Mouse (Mus musculus) layer of hippocampus, postnatal 25 days (tissue): ENCODE measurements around the gene Cd2bp2. TPM values are rescaled to one million over a fixed set of nuclear protein-coding genes. Genes with fewer than 3 reads are reported as not detected.
"Not testable (repeated sequence)": the region's sequence is repeated elsewhere in the genome, so short reads cannot be mapped to it uniquely, and the experiment has no call there.

ENCODE experiments used
- DNase-seq, 2 experiments: peaks; one replicate each; pipeline ENCODE4 v3.0.0; 2022; ENCODE audit warnings: mixed read lengths in 2 of 2, low spot score in 1 of 2; ENCODE audit errors: extremely low spot score in 1 of 2
- total RNA-seq, 2 experiments: library from RNA; stranded (reverse); gene quantifications; 2 replicates each; pipeline ENCODE4 v1.2.3; 2021

The Cd2bp2 gene
- total RNA-seq, 2 experiments from 2014 or later: 92.1 to 95.7 TPM

- no peak for DNase-seq
Observed at GRCm38 (mm10) chr7:127194011-127194632, 1.7 kb downstream of the Cd2bp2 start.

- no peak for DNase-seq
Observed at GRCm38 (mm10) chr7:127192989-127193388, 2.9 kb downstream of the Cd2bp2 start.

DNA sequence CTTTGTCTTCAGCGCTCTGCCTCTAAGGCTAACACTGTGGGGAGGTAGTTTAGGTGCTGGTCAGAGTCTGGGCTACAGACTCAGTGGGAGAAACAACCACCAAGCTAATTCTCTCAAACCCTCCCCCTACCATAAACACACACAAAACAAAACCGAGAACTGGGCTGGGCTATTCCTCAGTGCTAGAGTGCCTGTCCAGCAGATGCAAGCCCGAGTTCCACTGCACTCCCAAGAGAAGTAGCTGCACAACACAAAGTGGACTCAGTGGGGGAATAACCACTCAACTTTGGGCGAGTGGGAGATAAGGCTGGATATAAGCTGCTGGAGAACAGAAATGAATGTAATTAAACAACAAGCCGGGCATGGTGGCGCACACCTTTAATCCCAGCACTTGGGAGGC, 5.2 kb downstream of the Cd2bp2 start:
- DNase-seq: no peak

GRCm38 (mm10) chr7:127188305-127189276, 7.3 kb downstream of the Cd2bp2 start:
- no peak for DNase-seq

DNA sequence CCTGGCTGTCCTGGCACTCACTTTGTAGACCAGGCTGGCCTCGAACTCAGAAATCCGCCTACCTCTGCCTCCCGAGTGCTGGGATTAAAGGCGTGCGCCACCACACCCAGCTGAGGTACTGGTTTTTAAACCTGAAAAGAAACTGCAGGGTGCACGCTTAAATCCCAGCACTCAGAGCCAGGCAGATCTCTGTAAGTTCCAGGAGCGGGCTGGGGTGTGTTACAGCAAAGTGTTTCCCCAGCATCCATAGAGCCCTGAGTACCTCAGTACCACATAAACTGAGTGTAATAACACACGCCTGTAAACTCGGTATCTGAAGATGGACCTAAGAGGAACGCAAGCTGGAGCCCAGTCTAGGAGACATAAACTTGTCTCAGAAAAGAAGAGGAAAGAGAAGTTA, 8.5 kb downstream of the Cd2bp2 start:
- DNase-seq: no peak

- no peak for DNase-seq
Observed at GRCm38 (mm10) chr7:127185601-127186000, 10.2 kb downstream of the Cd2bp2 start.

DNA sequence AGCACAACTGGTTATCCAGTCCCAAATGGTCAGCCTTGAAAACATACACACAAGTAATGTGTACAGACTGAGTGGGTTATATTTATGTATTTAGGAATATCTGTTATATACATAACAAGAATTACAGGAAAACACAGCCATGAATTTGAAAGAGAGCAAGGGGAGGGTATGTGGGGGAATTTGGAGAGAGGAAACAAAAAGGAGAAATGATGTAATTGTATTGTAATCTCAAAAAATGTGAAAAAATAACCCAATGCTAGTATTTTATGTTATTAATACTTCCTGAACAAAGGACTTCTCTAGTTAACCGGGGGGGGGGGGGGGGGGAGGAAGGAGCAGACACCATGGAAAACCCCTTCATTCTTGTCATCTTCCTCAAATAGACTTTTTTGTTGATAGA, 11.1 kb downstream of the Cd2bp2 start:
- no peak for DNase-seq

- no peak for DNase-seq
Observed at GRCm38 (mm10) chr7:127183828-127184227, 12.0 kb downstream of the Cd2bp2 start.

DNA sequence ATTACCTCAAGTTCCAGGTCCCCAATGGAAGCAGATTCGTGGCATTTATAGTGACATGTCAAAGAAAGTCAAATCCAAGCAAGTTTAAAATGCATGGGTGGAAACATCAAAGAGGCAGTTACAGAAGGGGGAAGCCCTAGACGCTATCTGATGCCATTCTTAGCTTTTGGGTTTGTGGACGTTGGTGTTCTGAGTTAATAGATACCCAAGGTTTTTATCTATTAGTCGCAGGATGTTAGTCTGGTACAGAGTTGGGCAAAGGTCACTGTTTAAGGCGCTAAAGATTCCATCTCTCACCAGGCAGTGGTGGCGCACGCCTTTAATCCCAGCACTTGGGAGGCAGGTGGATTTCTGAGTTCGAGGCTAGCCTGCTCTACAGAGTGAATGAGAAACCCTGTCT, 12.5 kb downstream of the Cd2bp2 start:
- no peak for DNase-seq

GRCm38 (mm10) chr7:127181724-127182123, 14.1 kb downstream of the Cd2bp2 start:
- not testable (repeated sequence) for DNase-seq

DNA sequence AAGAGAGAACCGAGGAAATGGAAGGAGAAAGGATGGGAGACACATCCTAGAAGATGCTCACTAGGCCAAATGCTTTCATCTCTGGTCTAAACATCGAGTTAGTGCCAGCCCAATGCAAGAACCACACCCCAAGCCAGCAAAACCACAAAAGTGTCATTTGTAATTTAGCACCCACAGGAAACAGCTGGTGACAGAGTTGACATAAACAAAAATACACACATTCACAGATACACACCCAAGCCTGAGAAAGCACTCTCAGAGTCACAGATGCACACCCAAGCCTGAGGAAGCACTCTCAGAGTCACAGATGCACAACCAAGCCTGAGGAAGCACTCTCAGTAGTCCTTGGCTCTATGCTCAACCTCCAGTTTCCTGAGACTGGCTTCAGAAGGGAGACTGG, 15.1 kb downstream of the Cd2bp2 start:
- no peak for DNase-seq

DNA sequence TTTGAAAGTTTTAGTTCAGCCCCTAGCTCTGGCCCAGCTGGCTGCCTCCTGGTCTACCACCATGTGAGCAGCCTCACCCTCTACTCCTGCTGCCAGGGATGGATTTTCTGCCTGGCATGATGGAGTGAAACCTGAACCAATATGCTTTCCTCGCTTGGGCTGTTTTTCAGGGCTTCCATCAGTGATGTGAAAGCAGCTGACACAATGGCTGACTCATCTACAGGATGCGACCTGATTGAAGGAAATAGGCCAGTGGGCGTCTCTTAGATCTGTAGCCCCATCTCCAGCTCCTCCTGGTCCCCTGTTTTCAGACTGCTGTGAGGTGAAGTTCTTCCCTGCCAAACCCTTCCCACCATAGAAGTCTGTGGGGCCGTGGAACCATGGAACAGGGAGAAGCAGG, 18.9 kb downstream of the Cd2bp2 start:
- no peak for DNase-seq

- no peak for DNase-seq
Observed at GRCm38 (mm10) chr7:127166501-127166900, 29.3 kb downstream of the Cd2bp2 start.

GRCm38 (mm10) chr7:127165607-127166493, 30.0 kb downstream of the Cd2bp2 start:
- no peak for DNase-seq

GRCm38 (mm10) chr7:127164002-127164401, 31.8 kb downstream of the Cd2bp2 start:
- no peak for DNase-seq

- DNase-seq: no peak
Observed at GRCm38 (mm10) chr7:127162546-127162945, 33.3 kb downstream of the Cd2bp2 start.

- no peak for DNase-seq
Observed at GRCm38 (mm10) chr7:127157548-127157947, 38.3 kb downstream of the Cd2bp2 start.

DNA sequence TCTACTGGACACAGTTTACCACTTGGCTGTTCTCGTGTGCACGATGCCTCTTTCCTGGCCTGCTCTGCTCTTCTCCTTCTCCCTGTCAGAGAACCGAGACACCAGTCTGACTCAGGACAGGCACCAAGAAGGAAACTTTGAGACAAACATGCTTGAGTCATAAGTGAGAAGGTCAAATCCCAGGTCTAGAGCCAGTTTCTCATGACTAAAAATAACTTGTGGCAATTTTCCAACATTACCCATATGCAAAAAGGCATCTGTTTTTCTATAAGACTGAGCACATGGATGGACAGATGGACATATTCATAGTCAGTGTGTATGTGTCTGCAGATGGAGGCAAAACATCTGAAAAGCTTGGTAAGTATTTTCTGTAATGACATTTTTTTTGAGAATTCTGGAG, 42.4 kb downstream of the Cd2bp2 start:
- no peak for DNase-seq

DNA sequence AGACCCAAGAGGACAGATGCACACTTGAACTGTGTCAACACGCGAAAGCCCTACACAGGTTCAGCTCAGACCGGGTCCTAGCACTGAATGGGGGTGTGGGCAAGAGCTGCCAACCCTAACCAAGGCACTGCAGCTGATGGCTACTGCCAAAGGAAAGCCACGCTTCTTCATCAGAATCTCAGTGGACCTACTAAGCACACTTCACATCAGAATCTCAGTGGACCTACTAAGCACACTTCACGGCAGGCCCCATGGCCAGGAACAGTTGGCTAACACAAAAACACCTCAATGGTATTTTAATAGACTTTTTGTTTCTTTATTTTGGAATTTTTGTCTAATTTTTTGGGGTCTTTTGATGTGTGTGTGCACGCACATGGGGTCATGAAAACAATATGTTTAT, 43.4 kb downstream of the Cd2bp2 start:
- DNase-seq: no peak

GRCm38 (mm10) chr7:127147901-127148300, 47.9 kb downstream of the Cd2bp2 start:
- no peak for DNase-seq

DNA sequence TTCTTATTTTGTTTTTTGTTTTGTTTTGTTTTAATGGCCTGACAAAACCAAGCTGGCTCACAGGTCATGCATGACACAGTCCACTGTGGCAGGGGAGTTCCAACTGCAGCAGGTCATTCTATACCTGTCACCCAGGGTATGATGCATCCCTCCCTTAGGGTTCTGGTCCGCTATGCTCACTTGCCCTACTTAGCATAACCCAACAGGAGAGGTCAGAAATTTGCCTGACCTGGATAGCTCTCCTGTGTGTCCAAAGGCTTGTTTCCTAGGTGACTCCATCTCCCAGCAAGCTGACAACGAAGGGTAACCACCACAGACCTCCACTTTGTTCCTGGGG, 49.6 kb downstream of the Cd2bp2 start:
- DNase-seq: no peak
